Mouse (Mus musculus): ENCODE measurements around the gene Prkce. TPM values are rescaled to one million over a fixed set of nuclear protein-coding genes. Genes with fewer than 3 reads are reported as not detected.

Prkce gene
- total RNA-seq, 1 experiment, result 1.7 TPM

- H3K9ac ChIP-seq (ENCODE audit: insufficient read depth, low read depth, low read length, poor library complexity, severe bottlenecking), result peak overlapping the region; percentile 83
- no peaks in the 10 kb centered on the region for H3K36me3 ChIP-seq (ENCODE audit: control insufficient read depth, insufficient read depth, low read length, poor library complexity, severe bottlenecking)
- no peaks in the 10 kb centered on the region for H3K9me3 ChIP-seq (ENCODE audit: control insufficient read depth, insufficient read depth, low read depth, low read length)
- TF ChIP-seq HCFC1 (IDR thresholded peaks at IDR 0.05; ENCODE audit: borderline replicate concordance, insufficient read depth, low read length) (no peak), ZNF384 (IDR thresholded peaks at IDR 0.05; ENCODE audit: low read depth, low read length) (no peak), ZC3H11A (IDR thresholded peaks at IDR 0.05; ENCODE audit: borderline replicate concordance, low read depth, low read length) (no peak), CHD2 (IDR thresholded peaks at IDR 0.05; ENCODE audit: low read depth, low read length) (no peak), MAFK (IDR thresholded peaks at IDR 0.05; ENCODE audit: insufficient read depth, low read depth, low read length) (no peak)
- no peak overlapping the region for H3K27ac ChIP-seq (ENCODE audit: insufficient read depth, low read depth, low read length, poor library complexity, severe bottlenecking)
- DNase-seq (ENCODE audit: low read depth, low spot score), result no peak
- H3K4me3 ChIP-seq (ENCODE audit: insufficient read depth in 1 of 2, low read depth in 1 of 2, low read length in 2 of 2, poor library complexity in 1 of 2, severe bottlenecking in 1 of 2), result peak overlapping the region; percentile 90 to 95
- in situ Hi-C loops (cut with MboI; ENCODE audit: low sequenced_read_pairs in 2 of 2, unreplicated experiment in 2 of 2), result loop anchor here (10.0 to 25.0 kb wide), 2 partner anchors 286 to 294 kb away; no protein-coding TSS in a partner anchor
- H3K4me1 ChIP-seq (ENCODE audit: control insufficient read depth in 2 of 2, insufficient read depth in 2 of 2, low read length in 2 of 2, poor library complexity in 1 of 2), result peaks cover 0 to 3% of the 10 kb centered on the region in 2 experiments; a peak in 3 of 4 replicates
These were observed 821 bp downstream of the Prkce start for GRCm38 (mm10) chr17:86168231-86168981.

- Histone ChIP-seq H3K36me3 (ENCODE audit: control insufficient read depth, insufficient read depth, low read length, poor library complexity, severe bottlenecking) (no peaks in the 10 kb centered on the region), H3K27ac (ENCODE audit: insufficient read depth, low read depth, low read length, poor library complexity, severe bottlenecking) (no peak overlapping the region), H3K9ac (ENCODE audit: insufficient read depth, low read depth, low read length, poor library complexity, severe bottlenecking) (no peak overlapping the region), H3K4me3 (ENCODE audit: insufficient read depth in 1 of 2, low read depth in 1 of 2, low read length in 2 of 2, poor library complexity in 1 of 2, severe bottlenecking in 1 of 2) (peak overlapping the region; percentile 90 to 95; a peak in 2 of 4 replicates), H3K9me3 (ENCODE audit: control insufficient read depth, insufficient read depth, low read depth, low read length) (no peaks in the 10 kb centered on the region), H3K4me1 (ENCODE audit: control insufficient read depth in 2 of 2, insufficient read depth in 2 of 2, low read length in 2 of 2, poor library complexity in 1 of 2) (peaks cover 0 to 3% of the 10 kb centered on the region in 2 experiments; a peak in 3 of 4 replicates)
- in situ Hi-C loops (cut with MboI; ENCODE audit: low sequenced_read_pairs in 2 of 2, unreplicated experiment in 2 of 2), result loop anchor here (10.0 to 25.0 kb wide), 2 partner anchors 286 to 293 kb away; no protein-coding TSS in a partner anchor
- TF ChIP-seq HCFC1 (IDR thresholded peaks at IDR 0.05; ENCODE audit: borderline replicate concordance, insufficient read depth, low read length), result no peak
- TF ChIP-seq CHD2 (IDR thresholded peaks at IDR 0.05; ENCODE audit: low read depth, low read length), result no peak
- no peak for TF ChIP-seq ZC3H11A (IDR thresholded peaks at IDR 0.05; ENCODE audit: borderline replicate concordance, low read depth, low read length)
- TF ChIP-seq MAFK (IDR thresholded peaks at IDR 0.05; ENCODE audit: insufficient read depth, low read depth, low read length), result no peak
- no peak for TF ChIP-seq ZNF384 (IDR thresholded peaks at IDR 0.05; ENCODE audit: low read depth, low read length)
- no peak for DNase-seq (ENCODE audit: low read depth, low spot score)
These were observed 1.5 kb downstream of the Prkce start for GRCm38 (mm10) chr17:86169092-86169491.

GRCm38 (mm10) chr17:86170164-86170958 is 2.8 kb downstream of the Prkce start:
- in situ Hi-C loops (cut with MboI; ENCODE audit: low sequenced_read_pairs in 2 of 2, unreplicated experiment in 2 of 2), result loop anchor here in 1 of 2 experiments (25.0 kb wide), 1 partner anchor 292 kb away; no protein-coding TSS in a partner anchor
- Histone ChIP-seq H3K36me3 (ENCODE audit: control insufficient read depth, insufficient read depth, low read length, poor library complexity, severe bottlenecking) (no peaks in the 10 kb centered on the region), H3K27ac (ENCODE audit: insufficient read depth, low read depth, low read length, poor library complexity, severe bottlenecking) (no peak overlapping the region), H3K9me3 (ENCODE audit: control insufficient read depth, insufficient read depth, low read depth, low read length) (no peaks in the 10 kb centered on the region), H3K4me3 (ENCODE audit: insufficient read depth in 1 of 2, low read depth in 1 of 2, low read length in 2 of 2, poor library complexity in 1 of 2, severe bottlenecking in 1 of 2) (no peak overlapping the region), H3K4me1 (ENCODE audit: control insufficient read depth in 2 of 2, insufficient read depth in 2 of 2, low read length in 2 of 2, poor library complexity in 1 of 2) (peaks cover 0 to 3% of the 10 kb centered on the region in 2 experiments; a peak in 3 of 4 replicates), H3K9ac (ENCODE audit: insufficient read depth, low read depth, low read length, poor library complexity, severe bottlenecking) (no peak overlapping the region)
- no peak for TF ChIP-seq HCFC1 (IDR thresholded peaks at IDR 0.05; ENCODE audit: borderline replicate concordance, insufficient read depth, low read length)
- no peak for TF ChIP-seq ZNF384 (IDR thresholded peaks at IDR 0.05; ENCODE audit: low read depth, low read length)
- TF ChIP-seq MAFK (IDR thresholded peaks at IDR 0.05; ENCODE audit: insufficient read depth, low read depth, low read length), result no peak
- TF ChIP-seq CHD2 (IDR thresholded peaks at IDR 0.05; ENCODE audit: low read depth, low read length), result no peak
- TF ChIP-seq ZC3H11A (IDR thresholded peaks at IDR 0.05; ENCODE audit: borderline replicate concordance, low read depth, low read length), result no peak
- no peak for DNase-seq (ENCODE audit: low read depth, low spot score)

- in situ Hi-C loops (cut with MboI; ENCODE audit: low sequenced_read_pairs in 2 of 2, unreplicated experiment in 2 of 2), result no loop called here
- no peak overlapping the region for H3K27ac ChIP-seq (ENCODE audit: insufficient read depth, low read depth, low read length, poor library complexity, severe bottlenecking)
These were observed 7.9 kb downstream of the Prkce start for GRCm38 (mm10) chr17:86175516-86175915.

More at GRCm38 (mm10) chr17:86175516-86175915, 7.9 kb downstream of the Prkce start:
- no peak for TF ChIP-seq MAFK (IDR thresholded peaks at IDR 0.05; ENCODE audit: insufficient read depth, low read depth, low read length)
- TF ChIP-seq ZNF384 (IDR thresholded peaks at IDR 0.05; ENCODE audit: low read depth, low read length), result no peak
- H3K4me1 ChIP-seq (ENCODE audit: control insufficient read depth in 2 of 2, insufficient read depth in 2 of 2, low read length in 2 of 2, poor library complexity in 1 of 2), result peaks cover 0 to 2% of the 10 kb centered on the region in 2 experiments; a peak in 1 of 4 replicates
- H3K9me3 ChIP-seq (ENCODE audit: control insufficient read depth, insufficient read depth, low read depth, low read length), result no peaks in the 10 kb centered on the region
- H3K36me3 ChIP-seq (ENCODE audit: control insufficient read depth, insufficient read depth, low read length, poor library complexity, severe bottlenecking), result no peaks in the 10 kb centered on the region
- H3K9ac ChIP-seq (ENCODE audit: insufficient read depth, low read depth, low read length, poor library complexity, severe bottlenecking), result no peak overlapping the region
- no peak for DNase-seq (ENCODE audit: low read depth, low spot score)
- no peak overlapping the region for H3K4me3 ChIP-seq (ENCODE audit: insufficient read depth in 1 of 2, low read depth in 1 of 2, low read length in 2 of 2, poor library complexity in 1 of 2, severe bottlenecking in 1 of 2)
